Mouse (Mus musculus): ENCODE measurements around the gene Wdr70.

DNA sequence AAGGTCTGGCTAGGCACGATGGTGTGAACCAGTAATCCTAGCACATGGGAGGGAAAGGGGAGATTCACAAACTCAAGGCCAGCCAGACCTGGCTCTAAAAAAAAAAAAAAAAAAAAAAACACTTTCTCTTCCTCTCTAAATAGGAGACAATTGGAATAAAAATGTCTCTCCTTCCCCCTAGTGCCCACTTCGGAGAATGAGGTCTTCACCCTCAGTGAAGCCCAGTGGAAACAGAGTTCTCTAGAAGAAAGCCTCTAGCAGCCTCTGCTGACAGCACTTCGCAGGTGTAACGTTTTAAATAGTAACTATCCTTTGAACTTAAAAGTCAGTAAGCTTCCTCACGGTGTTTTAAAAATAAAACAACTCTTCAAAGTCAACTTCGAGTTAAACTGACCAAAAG, 33.8 kb downstream of the Wdr70 start:
- no peak for TF ChIP-seq CTCF (IDR thresholded peaks at IDR 0.05; ENCODE audit: low read depth, low read length)
- no peak for TF ChIP-seq TAL1 (conservative IDR thresholded peaks at IDR 0.05; ENCODE audit: low read depth, low read length)
- no peak for TF ChIP-seq GATA1 (IDR thresholded peaks at IDR 0.05; ENCODE audit: borderline replicate concordance, low read length)
- TF ChIP-seq POLR2AphosphoS5 (IDR thresholded peaks at IDR 0.05; ENCODE audit: insufficient replicate concordance, low read depth, low read length), result no peak
